8 mouse cellular contexts compared by ENCODE assay signal in genomic region chr9:43103675-43104299, GRCm38 (mm10). TPM values are rescaled to one million over a fixed set of nuclear protein-coding genes. Genes with fewer than 3 reads are reported as not detected.
DNase-seq lines count a peak whose midpoint lies in the region; ATAC-seq and TF ChIP-seq lines count a peak whose summit lies in the region.

No protein-coding gene starts in this region.

- no peak overlapping the region for H3K9ac ChIP-seq in embryonic facial prominence, embryonic 15.5 days
- H3K9ac ChIP-seq in intestine, postnatal 0 days (ENCODE audit: low read depth, low read length): no peak overlapping the region
- 0 out of 2 replicates have a peak overlapping the region, but pooled peaks have one; percentile 3 for H3K9ac ChIP-seq in midbrain, postnatal 0 days (replicated peaks; ENCODE audit: low read length, poor library complexity, severe bottlenecking)

- H3K27me3 ChIP-seq in embryonic facial prominence, embryonic 15.5 days: no peaks in the 10 kb centered on the region
- no peaks in the 10 kb centered on the region for H3K27me3 ChIP-seq in intestine, postnatal 0 days (replicated peaks; ENCODE audit: control insufficient read depth, insufficient read depth, low read length)
- H3K27me3 ChIP-seq in midbrain, postnatal 0 days (ENCODE audit: insufficient read depth, low read length): no peaks in the 10 kb centered on the region

- H3K4me3 ChIP-seq in embryonic facial prominence, embryonic 15.5 days (replicated peaks): peak overlapping the region; percentile 82
- peak overlapping the region; percentile 80 for H3K4me3 ChIP-seq in intestine, postnatal 0 days (ENCODE audit: low read depth, low read length)
- H3K4me3 ChIP-seq in midbrain, postnatal 0 days (ENCODE audit: low read depth, low read length): peak overlapping the region; percentile 95

- peak overlapping the region; percentile 85 for H3K4me2 ChIP-seq in embryonic facial prominence, embryonic 15.5 days (replicated peaks)
- H3K4me2 ChIP-seq in intestine, postnatal 0 days (replicated peaks; ENCODE audit: low read depth): peak overlapping the region; percentile 78
- peak overlapping the region; percentile 84 for H3K4me2 ChIP-seq in midbrain, postnatal 0 days (ENCODE audit: low read depth, low read length, poor library complexity, severe bottlenecking)

- H3K27ac ChIP-seq in embryonic facial prominence, embryonic 15.5 days (replicated peaks): no peak overlapping the region; the same call in 1 of the 2 replicates
- no peak overlapping the region for H3K27ac ChIP-seq in intestine, postnatal 0 days (ENCODE audit: low read depth, low read length)
- H3K27ac ChIP-seq in midbrain, postnatal 0 days (ENCODE audit: low read depth, low read length): no peak overlapping the region

- no peaks in the 10 kb centered on the region for H3K36me3 ChIP-seq in embryonic facial prominence, embryonic 15.5 days
- H3K36me3 ChIP-seq in intestine, postnatal 0 days (ENCODE audit: control insufficient read depth, insufficient read depth): no peaks in the 10 kb centered on the region
- H3K36me3 ChIP-seq in midbrain, postnatal 0 days (ENCODE audit: insufficient read depth, low read length): no peaks in the 10 kb centered on the region

- H3K9me3 ChIP-seq in embryonic facial prominence, embryonic 15.5 days (replicated peaks): no peaks in the 10 kb centered on the region
- H3K9me3 ChIP-seq in intestine, postnatal 0 days (ENCODE audit: control insufficient read depth): no peaks in the 10 kb centered on the region
- H3K9me3 ChIP-seq in midbrain, postnatal 0 days (ENCODE audit: low read length): no peaks in the 10 kb centered on the region

- peak; percentile 41 for DNase-seq in heart, adult 8-10 months (ENCODE audit: low spot score)
- DNase-seq in heart, postnatal 14 days: no peak
- no peak for DNase-seq in midbrain, postnatal 0 days (ENCODE audit: low spot score)
- no peak for DNase-seq in adrenal gland, postnatal 10 days
- DNase-seq in right cerebral cortex, postnatal 36 days (ENCODE audit: low spot score in 2 of 2): no peak
- DNase-seq in MN1 (ENCODE audit: low spot score): no peak

- peaks cover 43% of the 10 kb centered on the region for H3K4me1 ChIP-seq in embryonic facial prominence, embryonic 15.5 days
- H3K4me1 ChIP-seq in intestine, postnatal 0 days (replicated peaks; ENCODE audit: control insufficient read depth, insufficient read depth, low read length): no peaks in the 10 kb centered on the region
- H3K4me1 ChIP-seq in midbrain, postnatal 0 days (ENCODE audit: insufficient read depth, low read length): peaks cover 12% of the 10 kb centered on the region; the same call in 1 of the 2 replicates

- intact Hi-C loops in heart, postnatal 14 days (cut with DNase I): loop anchor here (2.0 kb wide), 1 partner anchor 13 kb away; no protein-coding TSS in a partner anchor

- no peak for TF ChIP-seq CTCF in intestine, postnatal 0 days (IDR thresholded peaks at IDR 0.05; ENCODE audit: low read depth)
- no peak for TF ChIP-seq CTCF in midbrain, postnatal 0 days (IDR thresholded peaks at IDR 0.05)

- 13% methylated on average over 4 of the region's 4 CpGs for WGBS in embryonic facial prominence, embryonic 15.5 days
- 20% methylated on average over 4 of the region's 4 CpGs for WGBS in intestine, postnatal 0 days
- 29% methylated on average over 4 of the region's 4 CpGs for WGBS in midbrain, postnatal 0 days

- no peak for ATAC-seq in embryonic facial prominence, embryonic 15.5 days (ENCODE audit: insufficient number of reproducible peaks, low FRiP score, low TSS enrichment, low read depth)
- no peak for ATAC-seq in intestine, postnatal 0 days
- ATAC-seq in midbrain, postnatal 0 days (ENCODE audit: low FRiP score): no peak

RNA-seq across cellular contexts. Expression of gene Arhgef12, which starts 3.3 kb away (rescaled TPM):
- 100 to 1,000 TPM; 132 to 160 (median 141) TPM for total RNA-seq in heart, adult 8-10 months (2022)
- total RNA-seq in heart, postnatal 14 days (2021): 100 to 1,000 TPM; 154 to 163 TPM
- polyA plus RNA-seq in embryonic facial prominence, embryonic 15.5 days (2015; fragmentation: Nextera tagmentation; extraction: Ambion mirVana): 12.2 and 14.3 TPM in 2 replicates
- polyA plus RNA-seq in intestine, postnatal 0 days (2015; fragmentation: Nextera tagmentation; extraction: Ambion mirVana): 3.9 and 4.9 TPM in 2 replicates
- 97.1 and 134 TPM in 2 replicates for total RNA-seq in midbrain, postnatal 0 days (2014; rRNA removed)
- polyA plus RNA-seq in midbrain, postnatal 0 days (2015; fragmentation: Nextera tagmentation; extraction: Ambion mirVana): 13.5 and 17.0 TPM in 2 replicates
- total RNA-seq in adrenal gland, postnatal 10 days (2021): 100 to 1,000 TPM; 104 to 112 TPM

RNA-seq across cellular contexts. Expression of gene Tmem136, which starts 12.6 kb away (rescaled TPM):
- 1 to 10 TPM; 3.9 to 7.5 (median 6.6) TPM for total RNA-seq in heart, adult 8-10 months (2022)
- 1 to 10 TPM; 7.2 to 7.5 TPM for total RNA-seq in heart, postnatal 14 days (2021)
- polyA plus RNA-seq in embryonic facial prominence, embryonic 15.5 days (2015; fragmentation: Nextera tagmentation; extraction: Ambion mirVana): 5.7 TPM in 2 replicates
- polyA plus RNA-seq in intestine, postnatal 0 days (2015; fragmentation: Nextera tagmentation; extraction: Ambion mirVana): 1.4 and 1.6 TPM in 2 replicates
- total RNA-seq in midbrain, postnatal 0 days (2014; rRNA removed): 4.9 and 5.1 TPM in 2 replicates
- 7.8 and 8.0 TPM in 2 replicates for polyA plus RNA-seq in midbrain, postnatal 0 days (2015; fragmentation: Nextera tagmentation; extraction: Ambion mirVana)
- total RNA-seq in adrenal gland, postnatal 10 days (2021): 1 to 10 TPM; 3.9 to 4.1 TPM
